Mouse (Mus musculus): ENCODE measurements around the gene Ifitm3.
"Not testable (repeated sequence)": the region's sequence is repeated elsewhere in the genome, so short reads cannot be mapped to it uniquely, and the experiment has no call there.

The Ifitm3 gene

DNA sequence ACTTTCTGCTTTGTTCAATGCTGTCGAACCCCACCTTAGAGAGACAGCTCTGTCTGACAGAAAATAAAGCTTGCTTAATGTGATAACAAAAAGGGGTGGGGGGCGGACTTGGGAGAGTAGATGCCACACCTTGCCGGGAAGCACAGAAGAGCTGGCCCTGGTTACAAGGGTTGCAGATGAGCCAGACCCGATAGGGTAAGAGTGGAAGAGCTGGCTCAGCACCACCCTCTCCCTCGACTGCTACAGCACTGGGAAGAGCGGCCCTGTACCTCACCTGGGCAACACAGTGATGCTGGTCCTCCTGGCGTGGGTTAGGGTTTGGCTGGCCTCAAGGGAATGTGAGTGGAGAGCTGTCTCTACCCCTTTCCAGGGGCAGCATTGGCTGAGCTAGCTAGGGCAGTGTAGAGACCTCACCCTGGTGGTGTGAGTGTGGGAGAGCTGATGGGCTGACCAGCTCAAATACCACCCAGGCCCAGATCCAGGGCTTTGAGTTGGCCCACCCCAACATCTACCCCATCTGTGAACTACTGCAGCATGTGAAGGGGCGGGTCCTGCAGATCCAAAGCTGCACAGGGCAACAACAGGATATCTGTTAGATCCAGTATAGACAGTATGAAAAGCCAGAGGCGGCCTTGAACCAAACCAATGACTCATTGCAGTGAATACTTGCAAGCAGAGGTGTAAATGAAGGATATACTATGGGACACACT, 22.0 kb upstream of the Ifitm3 start:
- no peak for DNase-seq

DNA sequence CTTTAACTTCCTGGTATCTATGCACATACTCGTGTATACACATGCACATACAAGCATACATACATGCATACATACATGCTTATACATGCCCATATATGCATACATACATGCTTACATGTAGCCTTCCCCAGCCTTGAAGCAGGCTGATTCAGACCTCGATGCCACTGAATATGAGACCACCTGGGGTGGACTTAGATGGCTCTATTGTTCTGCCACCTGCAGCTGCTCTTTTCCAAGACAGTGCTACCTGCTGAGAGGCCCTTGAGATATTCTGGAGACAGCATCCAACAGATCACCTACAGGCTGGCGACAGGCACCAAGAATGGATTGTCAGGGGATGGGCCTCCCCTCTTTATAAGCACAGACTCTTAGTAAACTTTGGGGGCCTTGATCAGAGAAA, 19.8 kb upstream of the Ifitm3 start:
- no peak for DNase-seq

DNA sequence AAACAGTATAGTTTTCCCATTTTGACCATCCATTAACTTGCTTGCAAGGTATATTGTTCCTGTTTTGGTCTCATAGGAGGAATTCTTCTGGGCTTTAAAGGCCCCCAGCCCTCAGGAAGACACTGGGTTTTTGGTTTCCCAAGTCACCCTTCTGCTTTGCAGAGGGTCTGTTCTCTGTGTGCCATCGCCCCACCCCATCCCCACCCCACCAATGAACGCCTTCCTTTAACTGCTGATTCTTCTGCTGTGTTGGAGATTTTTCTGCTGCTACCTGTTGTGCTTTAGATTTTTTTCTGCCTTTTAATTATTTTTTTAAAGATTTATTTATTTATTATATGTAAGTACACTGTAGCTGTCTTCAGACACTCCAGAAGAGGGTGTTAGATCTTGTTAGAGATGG, 18.3 kb upstream of the Ifitm3 start, which contains the start of gene Gm17387:
Gm17387 (plus strand) TSS at position 301 of the 400 bp plus-strand sequence.
- no peak for DNase-seq

DNA sequence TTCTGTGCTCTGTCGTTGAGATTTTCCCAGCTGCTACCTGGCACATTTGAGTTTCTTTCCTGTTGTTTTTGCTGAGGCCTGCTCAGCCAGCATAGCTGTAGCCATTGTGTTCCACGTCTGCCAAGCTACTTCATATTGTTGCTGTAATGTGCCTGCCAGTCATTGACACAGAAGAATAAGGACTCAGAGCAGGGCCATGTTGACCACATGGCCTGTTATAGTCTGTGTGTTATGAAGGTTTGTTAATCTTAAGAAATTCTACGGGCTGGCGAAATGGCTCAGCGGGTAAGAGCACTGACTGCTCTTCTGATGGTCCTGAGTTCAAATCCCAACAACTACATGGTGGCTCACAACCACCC, 16.1 kb upstream of the Ifitm3 start:
- DNase-seq, result no peak

DNA sequence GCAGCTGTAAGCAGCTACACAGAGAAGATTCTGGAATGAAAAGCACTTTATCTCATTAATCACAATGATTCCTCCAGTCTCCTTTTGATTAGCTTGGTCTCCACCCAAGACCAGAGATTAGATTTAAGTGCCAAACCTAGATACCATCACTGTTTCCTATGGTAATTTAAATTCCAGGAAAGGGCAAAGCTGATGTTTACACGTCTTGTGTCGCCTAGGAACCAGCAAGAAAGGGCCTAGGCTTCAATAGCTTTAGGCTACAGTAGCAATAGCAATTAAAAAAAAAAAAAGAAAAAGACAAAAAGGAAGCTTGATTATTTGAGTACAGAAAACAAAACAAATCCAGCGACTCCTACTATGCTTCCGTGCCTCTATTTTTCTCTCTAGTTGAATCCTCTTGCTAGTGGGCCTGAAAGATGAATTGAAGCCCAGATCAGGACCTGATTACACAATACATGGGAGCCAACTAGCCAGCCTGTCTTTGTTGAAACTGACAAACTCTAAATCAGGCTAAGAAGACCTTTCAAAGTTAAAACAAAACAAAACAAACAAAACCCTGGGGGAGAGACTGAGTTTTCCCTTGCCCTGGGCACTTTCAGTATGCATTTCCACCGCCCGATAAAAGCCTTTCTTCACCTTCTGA, 15.6 kb upstream of the Ifitm3 start:
- DNase-seq, result no peak

DNA sequence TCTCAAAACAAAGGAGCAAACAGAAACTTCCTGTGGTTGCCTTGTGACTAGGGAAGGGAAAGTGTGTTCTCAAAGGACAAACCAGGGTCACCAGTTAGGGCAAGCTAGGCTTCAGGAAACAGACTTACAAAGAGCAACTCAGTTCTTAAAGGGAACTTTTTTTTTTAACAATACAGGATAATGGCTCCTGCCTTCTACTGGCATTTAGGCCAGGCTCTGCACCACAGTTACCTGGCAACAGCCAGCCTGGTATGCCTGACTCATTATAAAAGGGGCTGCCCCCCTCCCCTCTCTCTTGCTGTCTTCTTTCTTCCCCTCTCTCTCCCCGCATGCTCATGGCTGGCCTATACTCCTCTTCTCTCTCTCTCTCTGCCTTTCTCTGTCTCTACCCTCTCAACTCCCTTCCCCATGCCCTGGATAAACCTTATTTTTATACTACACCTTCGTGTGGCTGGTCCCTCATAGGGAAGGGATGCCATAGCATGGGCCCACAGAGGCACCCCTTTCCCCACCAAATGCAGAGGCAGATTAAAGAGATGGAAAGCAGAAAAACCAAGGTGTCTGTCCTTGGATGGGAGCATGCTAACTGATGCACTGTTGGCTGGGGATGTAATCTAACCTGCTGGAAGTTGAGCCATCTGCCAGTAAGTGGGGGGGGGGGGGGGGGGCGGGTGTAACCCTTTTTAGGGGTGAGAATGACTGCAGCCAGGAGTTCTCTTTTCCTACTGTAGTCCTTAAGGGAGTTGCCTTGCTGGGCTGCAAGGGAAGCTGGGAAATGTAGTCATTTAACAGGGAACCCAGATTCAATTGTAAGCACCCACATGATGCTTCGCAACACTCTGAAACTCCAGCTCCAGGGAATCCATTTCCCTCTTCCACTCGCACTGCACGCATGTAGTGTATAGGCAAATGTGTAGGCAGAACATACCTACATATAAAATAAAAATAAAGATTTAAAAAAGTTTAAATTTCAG, 14.6 kb upstream of the Ifitm3 start:
- DNase-seq, result no peak

DNA sequence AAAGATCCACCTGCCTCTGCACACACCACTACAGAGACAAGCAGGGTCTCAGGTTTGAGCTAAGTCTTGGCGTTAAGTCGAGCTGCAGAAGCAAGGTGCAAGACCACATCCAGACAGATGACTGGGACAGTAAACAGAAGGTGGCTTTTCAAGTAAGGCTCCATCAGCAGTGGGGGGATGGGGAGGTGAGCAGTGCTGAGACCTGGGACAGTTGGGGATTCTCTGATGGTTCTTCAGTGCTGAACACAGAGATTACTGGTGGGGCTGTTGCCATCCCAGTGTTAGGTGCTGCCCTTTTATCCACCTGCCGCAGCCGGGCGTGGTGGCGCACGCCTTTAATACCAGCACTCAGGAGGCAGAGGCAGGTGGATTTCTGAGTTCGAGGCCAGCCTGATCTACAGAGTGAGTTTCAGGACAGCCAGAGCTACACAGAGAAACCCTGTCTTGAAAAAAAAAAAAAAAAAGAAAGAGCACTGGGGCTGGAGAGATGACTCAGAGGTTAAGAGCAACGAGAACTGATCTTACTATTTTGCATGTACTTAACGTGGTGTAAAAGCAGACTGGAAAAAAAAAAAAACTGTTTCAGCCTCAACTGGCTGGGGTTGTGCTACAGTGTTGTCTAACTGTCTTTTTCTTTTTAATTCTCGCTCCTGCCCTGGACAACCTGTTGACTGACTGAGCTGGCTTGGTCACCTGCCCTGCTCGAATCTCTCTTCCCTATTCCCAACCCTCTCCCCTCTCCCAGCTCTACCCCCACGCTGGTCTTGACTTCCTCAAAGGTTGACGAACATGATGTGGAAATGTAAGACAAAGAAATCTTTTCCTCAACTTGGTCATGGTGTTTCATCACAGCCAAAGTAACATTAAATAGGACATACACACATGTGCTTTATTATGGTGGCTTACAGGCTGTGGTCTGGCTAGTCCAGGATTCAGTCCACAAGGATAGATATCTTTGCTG, 11.2 kb upstream of the Ifitm3 start:
- no peak for DNase-seq

DNA sequence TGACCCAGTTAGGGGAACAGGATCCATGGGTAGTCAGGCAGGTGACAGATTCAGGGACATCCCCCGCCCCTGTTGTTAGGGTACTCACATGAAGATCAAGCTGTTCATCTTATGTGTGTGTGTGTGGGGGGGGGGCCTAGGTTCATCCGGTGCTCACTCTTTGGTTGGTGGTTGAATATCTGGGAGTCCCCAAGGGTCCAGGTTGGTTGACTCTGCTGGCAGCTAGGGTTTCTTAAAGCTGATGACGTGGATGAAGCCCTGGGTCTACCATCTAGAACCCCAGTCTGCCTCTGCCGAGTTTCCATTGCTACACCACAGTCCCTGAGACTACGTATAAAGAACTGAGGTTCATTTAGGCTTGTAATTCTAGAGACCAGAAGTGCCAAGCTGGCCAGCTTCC, 8.5 kb upstream of the Ifitm3 start:
- no peak for DNase-seq

DNA sequence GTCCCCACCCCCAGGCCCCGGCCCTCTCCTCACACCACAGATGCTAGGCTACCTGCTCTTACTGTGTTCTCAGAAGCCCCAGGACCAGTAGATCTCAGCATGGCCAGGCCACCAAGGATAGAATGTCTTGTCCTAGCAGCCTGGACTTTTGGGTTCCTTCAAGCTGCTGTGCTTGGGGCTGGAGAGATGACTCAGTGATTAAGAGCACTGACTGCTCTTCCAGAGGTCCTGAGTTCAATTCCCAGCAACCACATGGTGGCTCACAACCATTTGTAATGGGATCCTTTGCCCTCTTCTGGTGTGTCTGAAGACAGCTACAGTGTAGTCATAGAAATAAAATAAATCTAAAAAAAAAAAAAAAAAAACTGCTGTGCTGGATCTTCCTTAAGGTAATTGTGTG, 7.3 kb upstream of the Ifitm3 start, which contains the start of gene Ifitm6:
Ifitm6 (minus strand) TSS at position 101 of the 400 bp plus-strand sequence.
- DNase-seq, result not testable (repeated sequence)

DNA sequence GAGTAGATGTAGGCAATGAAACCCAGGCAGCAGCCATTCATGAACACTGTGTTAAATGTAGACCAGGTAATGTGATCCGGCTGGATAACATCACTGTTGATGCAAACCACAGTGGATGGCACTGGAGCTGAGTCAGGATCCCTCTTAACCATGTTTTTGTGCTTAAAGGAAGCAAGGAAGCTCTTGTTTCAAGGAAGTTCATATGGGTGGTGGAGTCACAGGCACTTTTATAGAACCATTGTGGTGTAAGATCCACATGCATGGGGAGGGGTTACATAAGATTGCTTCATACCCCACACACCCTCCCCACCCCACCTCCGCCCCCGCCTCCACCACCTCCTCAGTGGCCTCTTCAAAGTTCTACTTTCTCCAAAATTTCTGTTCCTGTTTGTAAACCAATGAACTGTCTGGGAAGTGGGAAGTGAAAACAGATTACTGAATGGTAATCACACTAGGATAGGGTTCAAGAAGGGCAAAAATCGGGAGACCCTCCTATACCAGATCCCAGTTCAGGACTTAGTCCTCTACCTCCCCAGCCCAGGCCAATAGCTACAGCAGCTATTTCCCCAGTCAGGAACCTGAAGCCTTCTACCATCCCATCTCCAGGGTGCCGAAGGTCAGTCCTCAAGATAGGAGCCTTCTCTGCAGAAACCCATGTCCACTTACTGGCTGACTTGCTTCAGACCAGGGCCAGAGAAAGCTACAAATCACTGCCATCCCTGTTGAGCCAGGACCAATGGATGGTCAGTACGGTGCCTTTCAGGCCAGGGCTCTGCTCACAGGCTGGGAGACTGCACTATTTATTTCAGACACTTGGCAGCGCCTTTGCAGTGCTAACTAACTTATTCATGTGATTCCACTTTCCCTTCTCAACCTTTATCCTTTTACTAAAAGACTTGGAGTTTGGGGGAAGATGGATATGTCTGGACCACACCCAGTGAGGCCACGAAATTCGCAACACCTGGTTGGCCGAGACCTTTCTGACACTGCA, 6.4 kb upstream of the Ifitm3 start:
- DNase-seq, result no peak

DNA sequence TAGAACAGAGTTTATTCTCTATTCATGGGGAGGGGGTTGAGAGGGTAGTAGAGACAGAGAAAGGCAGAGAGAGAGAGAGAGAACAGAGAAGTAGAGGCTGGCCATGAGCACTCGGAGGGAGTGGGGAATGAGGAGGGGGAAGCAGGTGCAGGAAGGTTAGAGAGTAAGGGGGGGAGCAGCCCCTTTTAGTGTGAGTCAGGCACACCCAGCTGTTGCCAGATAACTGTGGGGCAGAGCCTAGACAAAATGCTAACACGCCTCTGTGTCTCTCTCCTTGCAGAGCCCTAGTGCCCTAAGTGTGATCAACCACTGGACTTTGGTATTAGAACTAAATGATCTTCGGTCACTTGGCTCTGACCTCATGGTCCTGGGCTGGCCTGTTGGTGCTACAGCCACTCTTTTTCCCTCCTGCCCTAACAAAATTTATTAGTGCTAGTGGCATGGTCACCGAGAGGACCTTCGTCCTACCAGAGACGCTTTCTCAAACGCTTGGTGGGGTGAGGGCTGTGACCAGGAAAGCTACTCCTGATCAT, 734 bp upstream of the Ifitm3 start:
- no peak for DNase-seq

DNA sequence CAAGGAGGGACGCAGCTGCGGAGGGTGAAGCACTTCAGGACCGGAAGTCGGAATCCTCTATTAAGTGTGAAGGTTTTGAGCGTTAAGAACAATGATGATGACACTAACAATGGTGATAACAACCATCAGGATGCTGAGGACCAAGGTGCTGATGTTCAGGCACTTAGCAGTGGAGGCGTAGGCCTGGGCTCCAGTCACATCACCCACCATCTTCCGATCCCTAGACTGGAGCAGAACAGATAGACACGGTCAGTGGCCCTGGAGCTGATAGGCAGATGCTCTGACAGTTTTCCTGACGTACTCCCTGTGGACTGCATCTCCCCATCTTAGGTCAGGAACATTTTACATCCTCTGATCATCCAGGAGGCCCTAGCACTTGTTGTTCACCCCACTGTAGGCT, 905 bp downstream of the Ifitm3 start:
- no peak for DNase-seq

DNA sequence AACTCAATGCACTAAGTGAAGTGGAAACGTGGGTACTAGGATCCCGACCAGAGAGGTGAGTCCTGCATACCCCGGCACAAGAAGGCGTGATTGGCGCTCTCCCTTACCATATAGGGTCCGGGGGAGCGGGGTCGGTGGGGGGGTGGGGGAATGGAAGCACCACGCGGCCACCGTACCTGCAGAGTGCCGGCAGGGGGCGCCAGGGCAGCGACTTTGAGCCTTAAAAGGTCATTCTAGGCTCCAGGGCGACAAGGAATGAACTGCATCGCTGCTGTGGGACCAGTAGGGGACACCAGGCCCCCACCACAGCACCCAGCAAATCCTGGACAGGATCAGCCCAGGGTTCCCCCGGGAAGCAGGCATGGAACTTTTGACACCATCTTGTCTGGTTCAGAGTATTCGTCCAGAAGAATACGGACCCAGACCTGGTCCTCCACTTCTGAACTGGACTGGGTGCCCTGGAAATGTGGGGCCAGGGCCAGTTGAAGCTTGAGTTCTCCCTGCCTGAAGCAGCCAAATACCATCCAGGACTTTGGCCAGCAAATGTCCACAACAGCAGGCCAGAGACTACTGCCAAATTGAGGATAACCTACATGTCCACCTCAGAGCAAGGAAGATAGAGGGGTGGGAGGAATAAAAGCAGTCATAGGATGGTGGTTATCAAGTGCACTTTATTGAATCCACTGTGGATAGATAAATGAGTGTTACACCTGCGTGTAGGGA, 1.5 kb downstream of the Ifitm3 start:
- DNase-seq, result peak; percentile 65

DNA sequence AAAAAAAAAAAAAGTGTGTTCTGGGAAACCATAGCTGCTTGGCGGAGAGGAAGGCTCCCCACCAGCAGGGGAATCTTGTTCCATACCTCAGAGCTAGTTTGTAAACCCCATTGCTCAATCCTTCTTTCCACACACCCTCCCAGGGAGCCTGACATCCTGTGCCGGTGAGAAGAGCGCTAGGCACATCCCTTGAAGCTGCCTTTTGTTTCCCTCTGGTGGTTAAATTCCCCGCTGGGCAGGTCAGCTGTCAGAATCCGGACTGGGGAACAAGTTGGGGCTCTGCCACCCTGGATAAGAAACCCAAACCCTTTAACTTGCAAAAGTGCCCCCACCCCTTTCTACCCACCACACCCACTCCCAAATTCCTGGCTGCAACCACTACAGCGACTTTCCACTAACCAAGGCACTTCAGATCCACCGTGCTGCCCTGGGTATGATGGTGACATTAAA, 2.2 kb downstream of the Ifitm3 start:
- DNase-seq, result no peak

DNA sequence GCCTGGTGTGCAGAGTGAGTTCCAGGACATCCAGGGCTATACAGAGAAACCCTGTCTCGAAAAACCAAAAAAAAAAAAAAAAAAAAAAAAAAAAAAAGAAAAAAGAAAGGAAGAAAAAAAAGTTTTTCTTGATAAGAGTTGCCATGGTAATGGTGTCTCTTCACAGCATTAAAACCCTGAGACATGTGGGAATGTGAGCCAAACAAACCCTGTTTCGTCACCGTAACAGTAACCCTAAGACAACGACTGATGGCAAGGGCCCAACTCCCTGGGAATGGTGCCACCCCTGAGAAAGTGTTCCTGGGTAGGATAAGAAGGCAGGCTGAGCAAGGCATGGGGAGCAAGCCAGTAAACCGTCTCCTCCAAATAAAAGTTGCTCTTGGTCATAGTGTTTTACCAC, 3.7 kb downstream of the Ifitm3 start:
- peak; percentile 61 for DNase-seq

DNA sequence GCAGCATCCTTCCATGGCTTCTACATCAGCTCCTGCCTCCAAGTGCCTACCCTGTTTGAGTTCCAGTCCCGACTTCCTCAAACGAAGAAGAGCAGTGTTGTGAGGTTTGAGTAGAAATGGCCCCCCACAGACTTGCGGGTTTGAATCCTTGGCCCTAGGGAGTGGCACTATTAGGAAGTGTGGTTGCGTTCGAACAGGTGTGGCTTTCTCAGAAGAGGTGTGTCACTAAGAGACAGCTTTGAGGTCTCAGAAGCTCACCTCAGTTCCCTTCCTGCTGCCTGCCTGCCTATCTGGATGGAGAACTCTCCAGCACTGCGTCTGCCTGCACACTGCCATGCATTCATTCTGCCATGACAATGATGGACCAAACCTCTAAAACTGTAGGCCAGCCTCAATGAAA, 4.1 kb downstream of the Ifitm3 start:
- DNase-seq, result no peak

DNA sequence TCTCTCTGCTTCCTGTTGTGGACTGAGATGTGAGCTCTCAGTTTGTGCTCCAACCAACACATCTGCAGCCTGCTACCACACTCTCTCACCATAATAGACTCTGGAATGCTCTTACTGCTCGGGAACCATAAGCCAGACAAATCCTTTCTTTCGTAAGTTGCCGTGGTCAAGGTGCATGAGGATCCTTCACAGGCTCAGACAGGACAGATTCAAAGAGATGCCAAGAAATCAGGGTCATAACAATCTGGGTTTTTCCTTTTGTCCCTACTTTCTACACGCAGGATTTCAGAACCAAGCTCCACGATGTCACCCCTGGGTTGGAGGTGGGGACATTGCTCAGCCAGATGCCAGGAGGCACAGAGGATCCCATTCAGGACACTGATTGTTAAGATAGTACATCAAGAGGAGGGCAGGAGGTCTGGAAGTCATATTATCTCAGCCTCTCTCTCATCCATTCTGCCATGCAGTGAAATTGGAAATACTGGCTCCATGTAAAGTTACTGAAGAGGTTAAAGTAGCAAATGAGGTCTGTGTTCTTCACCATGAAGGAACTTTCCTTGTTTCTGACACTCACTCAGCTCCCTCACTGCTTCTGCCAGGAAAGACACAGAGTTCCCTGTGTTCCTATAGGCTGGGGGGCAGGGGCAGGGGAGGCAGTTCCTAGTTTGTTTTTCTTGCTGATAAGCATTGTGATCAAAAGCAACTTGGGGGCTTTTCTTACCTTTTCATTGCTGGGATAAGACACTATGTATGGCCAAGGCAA, 7.1 kb downstream of the Ifitm3 start:
- DNase-seq, result no peak

DNA sequence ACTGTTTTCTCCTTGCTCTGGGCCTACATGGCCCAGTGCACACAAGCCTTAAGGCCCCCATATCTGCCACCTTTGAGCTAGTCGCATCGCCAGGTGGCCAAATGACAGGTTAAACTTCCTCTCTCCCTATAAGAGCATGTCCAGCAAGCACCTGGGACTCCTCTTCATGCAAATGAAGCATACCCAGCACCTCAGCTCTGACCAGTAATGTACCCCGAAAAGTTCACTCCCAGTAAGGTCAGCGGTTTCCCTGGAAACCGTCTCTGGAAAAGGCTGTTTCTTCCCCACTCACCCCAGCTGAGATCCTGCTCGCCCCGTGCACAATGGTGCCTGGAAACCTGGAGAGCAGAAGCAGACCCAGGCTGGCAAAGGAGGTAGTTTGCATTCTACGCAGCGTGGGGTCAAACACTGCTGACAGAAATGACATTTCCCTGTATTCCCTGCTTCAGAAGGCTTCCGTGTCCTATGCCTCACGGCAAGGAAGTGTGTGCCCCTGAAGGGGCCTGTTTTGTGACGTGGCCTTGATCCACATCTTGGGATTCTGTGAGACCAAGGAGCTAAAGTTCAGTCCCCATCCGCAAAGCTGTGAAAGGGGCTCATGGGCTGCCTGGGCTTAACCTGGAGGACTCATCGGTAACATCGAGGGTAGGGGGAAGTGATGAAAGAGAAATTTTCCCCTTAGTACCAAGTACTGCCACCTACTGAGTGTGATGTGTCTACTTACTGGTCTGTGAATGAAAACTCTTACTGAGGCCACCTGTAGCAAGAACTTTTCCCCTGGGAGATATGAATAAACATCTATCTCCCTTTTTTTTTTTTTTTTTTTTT, 9.5 kb downstream of the Ifitm3 start:
- no peak for DNase-seq
